Mouse (Mus musculus) C2C12 (cell line): ENCODE results near the gene Usp46. TPM values are rescaled to one million over a fixed set of nuclear protein-coding genes. Genes with fewer than 3 reads are reported as not detected.
"Not testable (repeated sequence)": the region's sequence is repeated elsewhere in the genome, so short reads cannot be mapped to it uniquely, and the experiment has no call there.

Source experiments
- H3K27me3 ChIP-seq: one replicate; pipeline ENCODE4 v1.6.1; 2011; ENCODE audit not compliant: control insufficient read depth, insufficient read depth, insufficient read length
- H3K36me3 ChIP-seq: one replicate; pipeline ENCODE4 v1.6.1; 2011; ENCODE audit not compliant: control insufficient read depth, insufficient read depth
- H3K4me3 ChIP-seq: one replicate; pipeline ENCODE4 v1.5.1; 2011; ENCODE audit warnings: mild to moderate bottlenecking, control low read depth; ENCODE audit not compliant: poor library complexity, insufficient read depth, severe bottlenecking
- H3K79me2 ChIP-seq: one replicate; pipeline ENCODE4 v1.6.1; 2011; ENCODE audit not compliant: control insufficient read depth, insufficient read depth
- H3K79me3 ChIP-seq: one replicate; pipeline ENCODE4 v1.6.1; 2011; ENCODE audit warnings: low read depth, control low read depth
- H3ac ChIP-seq: one replicate; pipeline ENCODE3; 2011; ENCODE audit warnings: low read depth; ENCODE audit not compliant: control insufficient read depth, insufficient read length
- CEBPB ChIP-seq: IDR thresholded peaks from one replicate; pipeline ENCODE4 v1.6.1; 2011; ENCODE audit warnings: low read depth, mild to moderate bottlenecking, control low read depth, moderate library complexity
- CTCF ChIP-seq: IDR thresholded peaks from one replicate; pipeline ENCODE4 v1.5.1; 2011; ENCODE audit not compliant: control insufficient read depth, insufficient read depth, insufficient read length
- FOSL1 ChIP-seq: IDR thresholded peaks from one replicate; pipeline ENCODE4 v1.8.0; 2011; ENCODE audit warnings: mild to moderate bottlenecking, low read length; ENCODE audit not compliant: poor library complexity, insufficient read depth, severe bottlenecking
- MAX ChIP-seq: IDR thresholded peaks from one replicate; pipeline ENCODE4 v1.6.1; 2011; ENCODE audit warnings: mild to moderate bottlenecking, control low read depth
- MYOD1 ChIP-seq: IDR thresholded peaks from one replicate; pipeline ENCODE4 v1.6.1; 2011; ENCODE audit warnings: low read depth; ENCODE audit not compliant: control insufficient read depth, insufficient read length
- MYOG ChIP-seq: IDR thresholded peaks from one replicate; pipeline ENCODE4 v1.6.1; 2011; ENCODE audit not compliant: control insufficient read depth, insufficient read length; ENCODE audit errors: extremely low read depth
- USF1 ChIP-seq: IDR thresholded peaks from one replicate; pipeline ENCODE4 v1.6.1; 2011; ENCODE audit warnings: low read depth, mild to moderate bottlenecking, control low read depth, moderate library complexity
- polyA plus RNA-seq: library from polyadenylated mRNA; unstranded; fragments of >200 nt; fragmentation: generic; extraction: Trizol; gene quantifications from one replicate; pipeline ENCODE4 v1.2.1, GENCODE M21; 2012; ENCODE audit warnings: missing spikeins

Usp46 gene
- polyA plus RNA-seq, 1 experiment = 6.7 TPM

- no peaks in the 10 kb centered on the region for H3K79me2 ChIP-seq
- TF ChIP-seq FOSL1 (no peak), USF1 (no peak)
- H3K79me3 ChIP-seq = no peaks in the 10 kb centered on the region
- no peaks in the 10 kb centered on the region for H3K36me3 ChIP-seq
- no peak overlapping the region for H3K4me3 ChIP-seq
- H3K27me3 ChIP-seq = no peaks in the 10 kb centered on the region
- no peak overlapping the region for H3ac ChIP-seq
Observed at GRCm38 (mm10) chr5:73987777-73988560, 80.3 kb downstream of the Usp46 start.

- no peaks in the 10 kb centered on the region for H3K36me3 ChIP-seq
- TF ChIP-seq CTCF = no peak
- no peak for TF ChIP-seq CEBPB
- no peak for TF ChIP-seq MYOG
- TF ChIP-seq FOSL1 = no peak
- TF ChIP-seq MAX = no peak
- no peak for TF ChIP-seq USF1
- TF ChIP-seq MYOD1 = no peak
- H3K79me2 ChIP-seq = no peaks in the 10 kb centered on the region
- H3ac ChIP-seq = no peak overlapping the region
- H3K79me3 ChIP-seq = no peaks in the 10 kb centered on the region
- no peak overlapping the region for H3K4me3 ChIP-seq
- H3K27me3 ChIP-seq = no peaks in the 10 kb centered on the region
Observed at GRCm38 (mm10) chr5:73977426-73977825, 90.8 kb downstream of the Usp46 start.

- Histone ChIP-seq H3K79me2 (no peaks in the 10 kb centered on the region), H3K36me3 (no peaks in the 10 kb centered on the region), H3K4me3 (no peak overlapping the region), H3K79me3 (no peaks in the 10 kb centered on the region), H3K27me3 (no peaks in the 10 kb centered on the region), H3ac (no peak overlapping the region)
- TF ChIP-seq CEBPB (no peak), CTCF (no peak), MYOD1 (no peak), FOSL1 (no peak), MAX (no peak), MYOG (no peak), USF1 (no peak)
Observed at GRCm38 (mm10) chr5:73971701-73972100, 96.5 kb downstream of the Usp46 start.

- Histone ChIP-seq H3K27me3 (no peaks in the 10 kb centered on the region), H3K4me3 (no peak overlapping the region), H3ac (no peak overlapping the region), H3K79me3 (no peaks in the 10 kb centered on the region), H3K79me2 (no peaks in the 10 kb centered on the region), H3K36me3 (no peaks in the 10 kb centered on the region)
- TF ChIP-seq MAX (no peak), USF1 (peak; percentile 24), CTCF (no peak)
Observed at GRCm38 (mm10) chr5:73970024-73970628, 98.1 kb downstream of the Usp46 start.

GRCm38 (mm10) chr5:73969338-73969737, 98.9 kb downstream of the Usp46 start:
- Histone ChIP-seq H3K79me3 (no peaks in the 10 kb centered on the region), H3ac (no peak overlapping the region), H3K27me3 (no peaks in the 10 kb centered on the region), H3K79me2 (no peaks in the 10 kb centered on the region), H3K4me3 (no peak overlapping the region), H3K36me3 (no peaks in the 10 kb centered on the region)
- TF ChIP-seq CTCF (no peak), MYOD1 (no peak), MAX (no peak), USF1 (no peak), MYOG (no peak), CEBPB (no peak), FOSL1 (no peak)

GRCm38 (mm10) chr5:73959779-73960178, 108.5 kb downstream of the Usp46 start:
- Histone ChIP-seq H3K27me3 (no peaks in the 10 kb centered on the region), H3K79me2 (no peaks in the 10 kb centered on the region), H3K4me3 (no peak overlapping the region), H3ac (no peak overlapping the region), H3K36me3 (no peaks in the 10 kb centered on the region), H3K79me3 (no peaks in the 10 kb centered on the region)
- no peak for TF ChIP-seq MYOG
- no peak for TF ChIP-seq FOSL1
- no peak for TF ChIP-seq MAX
- TF ChIP-seq USF1 = no peak
- no peak for TF ChIP-seq CEBPB
- TF ChIP-seq MYOD1 = no peak
- TF ChIP-seq CTCF = no peak

- H3K79me3 ChIP-seq, H3K79me2 ChIP-seq, H3K36me3 ChIP-seq, H3ac ChIP-seq, H3K4me3 ChIP-seq, H3K27me3 ChIP-seq: not testable (repeated sequence)
Observed at GRCm38 (mm10) chr5:73958614-73959013, 109.6 kb downstream of the Usp46 start.
